Mouse (Mus musculus) cerebellum, adult 2 months (tissue): ENCODE data around the gene Slc25a24.

ENCODE experiments used
- CTCF ChIP-seq: fragments of 200-500 bp; IDR thresholded peaks from 2 replicates; pipeline ENCODE4 v1.5.1; 2011; ENCODE audit warnings: low read depth, mild to moderate bottlenecking, control low read depth, low read length, moderate library complexity, borderline replicate concordance; ENCODE audit not compliant: insufficient read depth
- POLR2A ChIP-seq: fragments of 200-500 bp; IDR thresholded peaks from 2 replicates; pipeline ENCODE4 v1.6.1; 2011; ENCODE audit warnings: low read length, control low read depth, borderline replicate concordance; ENCODE audit not compliant: insufficient read depth

GRCm38 (mm10) chr3:109119973-109120372, 3.0 kb upstream of the Slc25a24 start:
- no peak for TF ChIP-seq POLR2A
- TF ChIP-seq CTCF, result no peak
